Mouse (Mus musculus) inflammation-experienced regulatory T-cells, adult 6 months (primary cell): Measurements from ENCODE around the gene Golm1. TPM values are rescaled to one million over a fixed set of nuclear protein-coding genes. Genes with fewer than 3 reads are reported as not detected.
A peak's percentile ranks its signal among the peaks of the same experiment; 100 is the strongest.
"Not testable (repeated sequence)": the region's sequence is repeated elsewhere in the genome, so short reads cannot be mapped to it uniquely, and the experiment has no call there.

Experiments
- ATAC-seq: one replicate; pipeline ENCODE4 v1.8.0; 2017
- polyA plus RNA-seq, 3 experiments: library from polyadenylated mRNA; unstranded; fragments of 100-300 nt; shearing (Covaris generic); gene quantifications; one replicate each; pipeline ENCODE4 v1.2.1; 2017

Gene Golm1
- polyA plus RNA-seq = 10 to 100 TPM; 40.8 to 58.9 (median 47.8) TPM

GRCm38 (mm10) chr13:59675151-59676011 is at the start of gene Golm1:
TSS of gene Golm1 (minus strand) at chr13:59675811.
- peak; percentile 36 for ATAC-seq

- not testable (repeated sequence) for ATAC-seq
These were observed 46.5 kb upstream of the Golm1 start for GRCm38 (mm10) chr13:59722089-59722488.

DNA sequence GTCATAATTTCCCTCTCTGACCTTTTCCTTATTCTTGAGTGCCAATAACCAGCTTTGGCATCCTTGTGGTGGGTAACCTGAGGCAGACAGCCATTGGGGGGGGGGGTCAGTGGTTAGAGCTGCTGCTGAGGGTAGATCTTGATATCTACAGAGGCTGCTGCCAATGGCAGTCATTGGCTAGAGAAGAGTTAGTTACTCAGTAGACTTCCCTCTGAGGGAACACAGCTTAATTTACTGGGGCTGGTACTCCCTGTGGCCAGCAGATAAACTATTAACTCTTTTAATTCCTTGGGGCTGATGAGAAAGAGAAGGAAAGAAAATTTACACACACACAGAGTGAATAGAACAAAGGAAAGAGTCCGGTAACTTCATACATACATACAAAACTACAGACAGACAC is 43.9 kb upstream of the Golm1 start:
- no peak for ATAC-seq

GRCm38 (mm10) chr13:59718857-59719440 is 43.3 kb upstream of the Golm1 start:
- ATAC-seq = peak; percentile 41

DNA sequence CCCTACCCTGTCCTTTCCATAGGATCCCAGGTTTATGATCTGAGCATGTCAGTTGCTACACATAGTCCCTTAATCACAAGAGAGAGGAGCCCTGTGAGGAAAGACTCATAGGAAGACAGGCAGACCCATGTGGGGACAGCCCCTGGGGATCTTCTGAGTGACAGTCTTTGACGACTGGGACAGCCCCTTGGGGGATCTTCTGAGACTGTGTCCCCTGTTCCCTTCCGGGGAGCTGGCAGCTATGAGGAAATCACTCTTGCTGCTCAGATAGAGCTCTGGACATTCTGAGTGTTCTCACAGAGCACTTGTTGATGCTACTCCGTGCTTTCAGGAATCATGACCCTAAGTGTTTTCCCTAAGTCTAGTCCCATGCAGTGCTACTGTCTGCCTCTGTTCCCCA is 38.1 kb upstream of the Golm1 start:
- ATAC-seq = peak; percentile 100

DNA sequence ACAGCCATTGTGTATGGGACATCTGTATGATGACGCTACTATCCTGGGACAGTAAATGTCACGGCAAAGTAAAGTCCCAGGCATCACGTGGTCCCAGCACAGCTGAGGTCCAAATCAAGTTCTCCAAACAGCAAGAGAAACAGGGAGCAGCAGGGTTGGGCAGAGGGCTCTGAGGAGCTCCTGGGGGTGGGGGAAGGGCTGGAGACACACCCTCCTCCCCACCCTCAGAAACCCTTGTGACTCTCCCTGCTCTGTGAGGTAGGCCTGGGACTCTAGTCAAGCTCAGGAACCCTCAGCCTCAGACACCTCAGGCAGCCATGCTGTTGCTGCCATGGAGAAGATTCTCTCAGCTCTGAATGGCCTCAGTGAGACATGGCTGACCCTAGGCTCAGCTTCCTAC is 36.4 kb upstream of the Golm1 start, which contains the start of gene Spata31d1b:
Spata31d1b (plus strand) TSS at position 301 of the 400 bp plus-strand sequence.
- not testable (repeated sequence) for ATAC-seq

DNA sequence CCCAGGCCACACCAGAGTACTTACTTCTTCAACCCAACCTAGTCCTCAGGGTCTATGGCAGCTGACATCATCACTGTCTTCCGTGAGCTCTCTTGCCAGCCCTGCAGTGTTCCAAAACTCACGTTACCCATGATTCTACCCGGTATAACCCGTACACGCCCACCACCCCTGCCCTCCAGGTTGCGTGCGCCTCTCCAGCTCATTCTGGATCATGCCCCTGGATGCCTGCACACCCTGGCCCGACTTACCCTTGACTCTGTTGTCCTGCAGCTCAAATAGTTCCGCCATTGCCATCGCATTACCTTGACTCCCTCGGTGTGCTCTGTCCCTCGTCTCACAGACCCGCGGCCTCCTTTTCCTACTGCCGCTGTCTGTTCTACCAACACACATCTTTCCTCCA is 34.6 kb upstream of the Golm1 start, which contains the start of gene Spata31d1a:
Spata31d1a (minus strand) TSS at position 101 of the 400 bp plus-strand sequence.
- ATAC-seq = no peak

- peak; percentile 89 for ATAC-seq
These were observed 29.0 kb upstream of the Golm1 start for GRCm38 (mm10) chr13:59704562-59704961.

- ATAC-seq = no peak
These were observed 27.9 kb upstream of the Golm1 start for GRCm38 (mm10) chr13:59703514-59703913.

DNA sequence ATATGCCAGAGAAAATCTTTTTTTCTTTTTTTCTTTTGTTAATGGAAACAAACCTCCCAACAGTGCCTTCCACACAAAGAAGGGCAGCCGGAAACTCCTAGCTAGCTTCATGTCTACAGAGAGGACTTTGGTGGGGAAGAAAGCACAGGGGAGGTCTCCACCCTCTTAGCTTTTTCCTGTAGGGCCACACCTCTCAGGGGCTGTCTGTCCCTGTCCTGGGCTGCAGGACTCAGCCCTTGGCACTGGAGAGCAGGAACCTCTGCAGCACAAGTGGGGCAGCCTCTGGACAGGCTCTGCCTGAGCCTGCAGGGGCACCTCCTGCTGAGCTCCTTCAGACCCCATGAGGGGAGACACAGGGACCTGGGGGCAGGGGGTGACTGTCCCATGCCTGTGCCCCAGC is 24.5 kb upstream of the Golm1 start:
- not testable (repeated sequence) for ATAC-seq

DNA sequence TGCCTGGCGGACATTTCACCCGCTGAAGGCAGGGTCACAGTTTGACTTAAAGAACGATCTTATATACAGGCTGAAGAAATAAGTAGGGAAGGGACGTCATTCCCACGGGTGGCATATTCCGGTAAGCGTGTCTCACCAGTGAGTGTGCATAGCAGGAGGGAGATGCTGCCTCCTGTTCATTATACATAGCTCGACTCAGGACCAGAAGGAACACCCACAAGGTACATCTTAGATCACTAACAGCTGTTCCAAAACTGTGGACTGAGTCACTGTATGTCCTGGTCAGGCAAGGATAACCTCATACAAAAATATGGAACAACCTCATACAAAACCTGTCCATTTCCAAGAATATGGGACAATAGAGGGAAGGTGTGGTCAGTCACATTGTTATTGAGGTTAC is 23.5 kb upstream of the Golm1 start:
- no peak for ATAC-seq

GRCm38 (mm10) chr13:59695781-59696180 is 20.2 kb upstream of the Golm1 start:
- ATAC-seq = peak; percentile 74

DNA sequence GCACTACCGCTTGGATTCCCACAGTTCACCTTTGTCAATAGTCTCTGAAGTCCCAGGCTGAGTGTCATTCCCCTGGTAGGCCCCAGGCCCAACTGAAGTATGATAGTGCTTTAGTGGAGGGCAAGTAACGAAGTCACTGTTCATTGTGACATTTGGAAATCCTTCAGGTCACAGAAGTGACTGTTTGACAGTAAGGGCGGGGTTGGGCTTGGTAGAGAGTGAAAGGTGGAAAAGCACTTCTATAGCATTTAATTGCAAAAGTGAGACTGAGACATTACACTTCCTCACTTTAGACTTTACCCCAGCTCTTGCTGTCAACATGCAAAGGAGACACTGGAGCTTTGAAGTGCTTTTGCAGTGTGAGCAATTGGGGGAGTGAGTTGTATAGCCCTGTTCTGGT is 18.4 kb upstream of the Golm1 start, which contains the start of gene 4921517D22Rik:
4921517D22Rik (minus strand) TSS at position 101 of the 400 bp plus-strand sequence.
- ATAC-seq = no peak

GRCm38 (mm10) chr13:59691478-59691877 is 15.9 kb upstream of the Golm1 start:
- ATAC-seq = no peak

GRCm38 (mm10) chr13:59690576-59690975 is 15.0 kb upstream of the Golm1 start:
- no peak for ATAC-seq

- ATAC-seq = no peak
These were observed 14.2 kb upstream of the Golm1 start for GRCm38 (mm10) chr13:59689843-59690242.

DNA sequence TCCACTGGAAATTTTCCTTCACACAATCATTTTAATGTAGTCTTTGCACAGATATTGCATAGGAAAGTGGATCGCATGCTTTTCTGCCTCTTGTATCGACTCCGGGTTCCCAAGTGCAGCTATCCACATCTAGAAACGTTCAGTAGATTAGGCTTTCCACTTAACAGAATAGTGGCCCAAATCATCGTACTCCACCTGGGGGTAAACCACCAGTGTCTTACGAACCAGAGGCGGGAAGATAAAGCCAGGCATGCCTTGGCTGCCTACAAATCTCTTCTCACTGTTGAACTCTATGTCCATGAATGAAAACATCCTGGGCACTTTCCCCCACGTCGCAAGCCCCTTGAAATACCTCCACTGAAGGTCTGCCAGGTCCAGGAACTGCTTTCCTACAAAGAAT is 13.7 kb upstream of the Golm1 start:
- ATAC-seq = no peak

GRCm38 (mm10) chr13:59688338-59688770 is 12.7 kb upstream of the Golm1 start:
- no peak for ATAC-seq

- no peak for ATAC-seq
These were observed 9.6 kb upstream of the Golm1 start for GRCm38 (mm10) chr13:59685236-59685635.

DNA sequence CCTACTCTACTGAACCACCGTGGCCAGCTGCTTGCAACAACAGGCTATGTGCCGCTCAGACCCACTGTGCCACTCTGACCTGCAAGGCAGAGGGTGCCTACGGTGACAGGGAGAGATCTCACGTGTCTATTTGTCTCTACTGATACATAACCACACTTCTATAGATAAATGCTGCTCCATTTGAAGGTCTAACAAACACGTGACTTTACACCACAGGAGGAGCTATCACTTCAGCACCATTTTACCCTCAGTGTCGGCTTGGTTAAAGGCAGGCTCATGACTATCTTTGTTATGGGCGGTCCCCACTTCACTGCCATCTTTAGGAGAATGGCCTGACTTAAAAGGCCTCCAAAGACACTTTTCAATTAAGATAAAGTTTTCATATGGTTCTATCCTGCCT is 7.0 kb upstream of the Golm1 start:
- no peak for ATAC-seq

DNA sequence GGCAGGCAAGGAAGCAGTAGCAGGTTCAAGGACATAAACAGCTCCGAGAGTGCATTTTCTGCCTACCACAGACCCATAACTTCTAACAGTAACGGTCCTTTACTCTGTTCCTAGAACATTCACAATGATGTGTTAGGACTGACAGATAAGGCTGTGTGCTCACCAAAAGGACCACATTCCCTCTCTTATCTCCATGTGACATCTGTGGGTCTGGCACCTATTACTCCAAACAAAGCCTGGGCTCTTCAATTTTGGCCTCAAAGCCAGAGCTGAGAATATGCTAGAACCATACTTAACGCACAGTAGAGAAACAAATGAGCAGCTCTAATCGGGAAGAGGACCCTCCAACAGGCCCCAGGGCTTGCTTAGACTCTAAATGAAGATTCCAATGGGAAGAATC is 4.3 kb upstream of the Golm1 start:
- no peak for ATAC-seq

GRCm38 (mm10) chr13:59679306-59679705 is 3.7 kb upstream of the Golm1 start:
- no peak for ATAC-seq

DNA sequence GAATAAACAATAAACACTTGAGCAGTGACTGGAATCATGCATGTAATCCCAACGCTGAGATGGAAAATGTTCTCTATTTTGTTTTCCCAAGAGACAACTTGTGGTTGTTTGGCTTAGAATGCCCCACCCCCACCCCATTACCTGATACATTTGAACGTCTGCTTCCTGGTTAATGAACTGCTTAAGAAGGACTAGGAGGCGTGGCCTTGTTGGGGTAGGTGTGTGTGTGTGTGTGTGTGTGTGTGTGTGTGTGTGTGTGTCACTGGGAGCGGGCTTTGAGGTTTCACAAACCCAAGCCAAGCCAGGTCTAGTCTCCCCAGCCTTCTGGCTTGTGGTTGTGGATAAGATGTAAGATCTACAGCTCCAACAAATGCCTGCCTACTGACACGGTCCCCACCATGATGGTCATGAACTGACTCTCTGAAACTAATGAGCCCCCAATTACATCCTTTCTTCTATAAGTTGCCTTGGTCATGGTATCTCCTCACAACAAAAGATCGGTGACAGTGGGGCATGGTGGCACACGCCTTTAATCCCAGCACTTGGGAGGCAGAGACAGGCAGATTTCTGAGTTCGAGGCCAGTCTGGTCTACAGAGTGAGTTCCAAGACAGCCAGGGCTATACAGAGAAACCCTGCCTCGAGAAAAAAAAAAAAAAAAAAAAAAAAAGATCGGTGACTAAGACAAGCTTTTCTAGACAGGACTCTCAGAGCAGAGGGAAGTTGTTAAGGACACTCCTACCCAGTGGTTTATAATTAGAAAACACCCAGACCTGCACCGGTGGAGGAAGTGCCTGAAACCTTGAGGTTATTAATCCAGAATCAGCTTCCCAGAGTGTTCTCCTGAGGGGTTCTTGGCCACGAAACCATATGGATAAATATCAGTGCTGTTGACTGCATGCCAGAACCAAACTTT is 962 bp upstream of the Golm1 start:
- no peak for ATAC-seq
